Mouse (Mus musculus): Measurements from ENCODE around the gene Irgm1.
"Not testable (repeated sequence)": the region's sequence is repeated elsewhere in the genome, so short reads cannot be mapped to it uniquely, and the experiment has no call there.

Gene Irgm1

GRCm38 (mm10) chr11:48853474-48854180, 17.9 kb downstream of the Irgm1 start:
- DNase-seq: peak; percentile 89

- no peak for DNase-seq
Measured at GRCm38 (mm10) chr11:48852624-48853473, 18.6 kb downstream of the Irgm1 start.

- DNase-seq: no peak
Measured at GRCm38 (mm10) chr11:48852190-48852589, 19.3 kb downstream of the Irgm1 start.

GRCm38 (mm10) chr11:48851270-48851995, 20.1 kb downstream of the Irgm1 start:
- no peak for DNase-seq

GRCm38 (mm10) chr11:48850240-48850639, 21.2 kb downstream of the Irgm1 start:
- no peak for DNase-seq

- DNase-seq: no peak
Measured at GRCm38 (mm10) chr11:48846881-48847280, 24.6 kb downstream of the Irgm1 start.

- DNase-seq: not testable (repeated sequence)
Measured at GRCm38 (mm10) chr11:48846362-48846761, 25.1 kb downstream of the Irgm1 start.

- DNase-seq: no peak
Measured at GRCm38 (mm10) chr11:48845244-48845815, 26.2 kb downstream of the Irgm1 start.

GRCm38 (mm10) chr11:48844309-48844708, 27.2 kb downstream of the Irgm1 start:
- no peak for DNase-seq

GRCm38 (mm10) chr11:48843202-48843601, 28.3 kb downstream of the Irgm1 start:
- DNase-seq: no peak

- DNase-seq: no peak
Measured at GRCm38 (mm10) chr11:48842378-48842792, 29.1 kb downstream of the Irgm1 start.

- DNase-seq: no peak
Measured at GRCm38 (mm10) chr11:48841213-48841612, 30.3 kb downstream of the Irgm1 start.

- DNase-seq: no peak
Measured at GRCm38 (mm10) chr11:48840805-48841204, 30.7 kb downstream of the Irgm1 start.

GRCm38 (mm10) chr11:48838879-48839680, 32.4 kb downstream of the Irgm1 start:
- no peak for DNase-seq

- no peak for DNase-seq
Measured at GRCm38 (mm10) chr11:48838181-48838797, 33.2 kb downstream of the Irgm1 start.

GRCm38 (mm10) chr11:48837310-48838180, 33.9 kb downstream of the Irgm1 start:
- DNase-seq: peak; percentile 64

- DNase-seq: no peak
Measured at GRCm38 (mm10) chr11:48836990-48837309, 34.5 kb downstream of the Irgm1 start.

- DNase-seq: no peak
Measured at GRCm38 (mm10) chr11:48835923-48836322, 35.6 kb downstream of the Irgm1 start.

- DNase-seq: peak; percentile 96
Measured at GRCm38 (mm10) chr11:48833731-48834639, 37.5 kb downstream of the Irgm1 start.
